Comparison of ENCODE assay signal across 10 mouse cellular contexts in the genomic region with DNA sequence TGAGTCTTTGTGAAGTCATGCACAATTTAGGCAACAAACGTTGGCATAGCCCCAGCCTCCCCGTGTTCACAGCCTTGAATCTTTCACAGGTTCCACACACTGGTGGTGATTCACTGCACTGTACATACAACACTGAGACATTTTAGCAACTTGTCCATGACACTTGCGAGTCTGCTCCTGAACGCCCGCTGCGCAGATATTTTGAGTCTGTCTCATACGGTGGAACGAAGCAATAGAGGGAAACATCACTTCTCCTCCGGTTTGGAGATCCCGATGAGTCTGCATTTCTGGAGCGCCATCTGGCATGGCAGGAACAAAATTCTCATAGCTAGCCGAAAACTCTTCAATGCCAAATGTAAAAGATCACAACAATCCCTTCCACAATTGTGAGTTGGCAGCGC. TPM values are rescaled to one million over a fixed set of nuclear protein-coding genes. Genes with fewer than 3 reads are reported as not detected.
A peak's percentile ranks its signal among the peaks of the same experiment; 100 is the strongest.
DNase-seq lines count a peak whose midpoint lies in the region; ATAC-seq and TF ChIP-seq lines count a peak whose summit lies in the region.
"Had no signal": no experiment of that assay in that cellular context is flagged by ENCODE, and none has a peak within 500 bp of the region (broad histone marks: within the 10 kb centered on the region; RNA-seq: fewer than 3 reads in every experiment).

No protein-coding gene starts in this region.

- H3K27me3 ChIP-seq in heart, adult 2 months (ENCODE audit: control insufficient read depth, insufficient read depth, low read length), result no peaks in the 10 kb centered on the region
- no peaks in the 10 kb centered on the region for H3K27me3 ChIP-seq in heart, embryonic 11.5 days (ENCODE audit: control insufficient read depth, insufficient read depth, low read length)
- H3K27me3 ChIP-seq: embryonic facial prominence, embryonic 13.5 days; limb, embryonic 15.5 days had no signal

- ATAC-seq in heart, embryonic 11.5 days (replicated peaks; ENCODE audit: insufficient number of reproducible peaks, low FRiP score, low TSS enrichment), result no peak
- peak; percentile 96 for ATAC-seq in frontal cortex, adult (ENCODE audit: low TSS enrichment)
- no peak for ATAC-seq in granulocyte monocyte progenitor cell, adult 5-6 weeks (replicated peaks; ENCODE audit: poor library complexity, severe bottlenecking)

- H3K79me2 ChIP-seq in heart, adult 2 months (replicated peaks; ENCODE audit: control insufficient read depth, insufficient read depth, low read length), result no peaks in the 10 kb centered on the region

- peaks cover 3% of the 10 kb centered on the region; the same call in 1 of the 2 replicates for H3K4me1 ChIP-seq in heart, adult 2 months (ENCODE audit: control insufficient read depth, insufficient read depth, low read length)
- peaks cover 7% of the 10 kb centered on the region; the same call in 1 of the 2 replicates for H3K4me1 ChIP-seq in heart, embryonic 11.5 days (ENCODE audit: control insufficient read depth, insufficient read depth, low read length)

- H3K4me3 ChIP-seq in heart, adult 2 months, result peak overlapping the region; percentile 26
- H3K4me3 ChIP-seq in heart, embryonic 11.5 days (ENCODE audit: low read depth, low read length), result no peak overlapping the region
- H3K4me3 ChIP-seq: embryonic facial prominence, embryonic 13.5 days; limb, embryonic 15.5 days had no signal

- no peak overlapping the region for H3K4me2 ChIP-seq in heart, embryonic 11.5 days
- H3K4me2 ChIP-seq: embryonic facial prominence, embryonic 13.5 days; limb, embryonic 15.5 days had no signal

- DNase-seq in heart, adult 2 months, result peak; percentile 29 to 39
- peak; percentile 32 to 47 for DNase-seq in layer of hippocampus, postnatal 10 days (ENCODE audit: low spot score in 2 of 2)
- DNase-seq in right cerebral cortex, adult 2 months (ENCODE audit: low spot score in 2 of 2), result peak; percentile 88 to 90
- no peak for DNase-seq in kidney, adult 18-20 months
- no peak for DNase-seq in retina, embryonic 14.5 days (ENCODE audit: low spot score)

- H3K9ac ChIP-seq in heart, adult 2 months (ENCODE audit: low read depth, low read length), result no peak overlapping the region
- H3K9ac ChIP-seq in heart, embryonic 11.5 days (ENCODE audit: low read depth, low read length), result no peak overlapping the region
- H3K9ac ChIP-seq: embryonic facial prominence, embryonic 13.5 days; limb, embryonic 15.5 days had no signal

- 67% methylated on average over 13 of the region's 13 CpGs for WGBS in heart, adult 2 months
- WGBS in heart, embryonic 11.5 days (ENCODE audit: insufficient replicate concordance), result 87% methylated on average over 13 of the region's 13 CpGs

- intact Hi-C loops in heart, adult 2 months (cut with DNase I), result loop anchor here (5.0 kb wide), 1 partner anchor 46 kb away; no protein-coding TSS in a partner anchor

- no peaks in the 10 kb centered on the region for H3K9me3 ChIP-seq in heart, embryonic 11.5 days (replicated peaks; ENCODE audit: control insufficient read depth, low read length)
- H3K9me3 ChIP-seq: embryonic facial prominence, embryonic 13.5 days; limb, embryonic 15.5 days had no signal

- no peak for TF ChIP-seq POLR2A in heart, adult 2 months (IDR thresholded peaks at IDR 0.05; ENCODE audit: insufficient read depth, low read depth, low read length)

- no peak for TF ChIP-seq CTCF in heart, adult 2 months (IDR thresholded peaks at IDR 0.05)

- H3K36me3 ChIP-seq in heart, adult 2 months (ENCODE audit: control insufficient read depth, insufficient read depth, low read length), result no peaks in the 10 kb centered on the region
- H3K36me3 ChIP-seq in heart, embryonic 11.5 days (ENCODE audit: control insufficient read depth, insufficient read depth, low read length), result no peaks in the 10 kb centered on the region
- H3K36me3 ChIP-seq: embryonic facial prominence, embryonic 13.5 days; limb, embryonic 15.5 days had no signal

- no peak overlapping the region; the same call in 1 of the 2 replicates for H3K27ac ChIP-seq in heart, adult 2 months
- no peak overlapping the region for H3K27ac ChIP-seq in heart, embryonic 11.5 days (ENCODE audit: low read depth, low read length)
- H3K27ac ChIP-seq: embryonic facial prominence, embryonic 13.5 days; limb, embryonic 15.5 days had no signal

- no peak for TF ChIP-seq EP300 in heart, adult 2 months (IDR thresholded peaks at IDR 0.05; ENCODE audit: insufficient read depth, low read depth, low read length)

RNA-seq across cellular contexts. Expression of a gene that starts 57.7 kb away (rescaled TPM):
- 10 to 100 TPM; 22.8 to 34.2 TPM for total RNA-seq in heart, adult 2 months (2021)
- polyA plus RNA-seq in heart, adult 2 months (2012; rRNA removed), result 24.2 and 34.4 TPM in 2 replicates
- polyA plus RNA-seq in heart, embryonic 11.5 days (2014; fragmentation: Nextera tagmentation; extraction: Ambion mirVana), result 37.6 and 44.8 TPM in 2 replicates
- total RNA-seq in layer of hippocampus, postnatal 10 days (2021), result 10 to 100 TPM; 58.4 to 58.8 TPM
- total RNA-seq in granulocyte monocyte progenitor cell, adult 5-6 weeks (2014; fragmentation: Nextera tagmentation), result 26.8 and 33.8 TPM in 2 replicates
- total RNA-seq in granulocyte monocyte progenitor cell, adult 5-6 weeks (2017), result 24.9 and 31.8 TPM in 2 replicates

Comparison
In these comparisons a context has a peak if more than half of its experiments do, and no peak if none do; other contexts are left out.
1. DNase-seq: peak in heart, adult 2 months (2 of 2), layer of hippocampus, postnatal 10 days (2 of 2) and right cerebral cortex, adult 2 months (2 of 2); none in kidney, adult 18-20 months (single experiment) and retina, embryonic 14.5 days (single experiment).